Comparison of ENCODE assay signal across 8 mouse cellular contexts in genomic region chr5:149050588-149051160, GRCm38 (mm10). TPM values are rescaled to one million over a fixed set of nuclear protein-coding genes. Genes with fewer than 3 reads are reported as not detected.
DNase-seq lines count a peak whose midpoint lies in the region; ATAC-seq and TF ChIP-seq lines count a peak whose summit lies in the region.

No protein-coding gene starts in this region.

- no peaks in the 10 kb centered on the region for H3K9me3 ChIP-seq in hindbrain, embryonic 14.5 days (ENCODE audit: control insufficient read depth, low read length)
- no peaks in the 10 kb centered on the region for H3K9me3 ChIP-seq in midbrain, postnatal 0 days (ENCODE audit: low read length)

- ATAC-seq in hindbrain, embryonic 14.5 days (ENCODE audit: low FRiP score): no peak
- ATAC-seq in midbrain, postnatal 0 days (ENCODE audit: low FRiP score): no peak

- peak overlapping the region; percentile 99 for H3K9ac ChIP-seq in hindbrain, embryonic 14.5 days
- 0 out of 2 replicates have a peak overlapping the region, but pooled peaks have one; percentile 99 for H3K9ac ChIP-seq in midbrain, postnatal 0 days (replicated peaks; ENCODE audit: low read length, poor library complexity, severe bottlenecking)

- peak overlapping the region; percentile 86 for H3K4me2 ChIP-seq in hindbrain, embryonic 14.5 days (replicated peaks)
- peak overlapping the region; percentile 81 for H3K4me2 ChIP-seq in midbrain, postnatal 0 days (ENCODE audit: low read depth, low read length, poor library complexity, severe bottlenecking)

- TF ChIP-seq POLR2A in cortical plate, adult 2 months (IDR thresholded peaks at IDR 0.05; ENCODE audit: extremely low read depth, insufficient read depth, low read length): no peak

- intact Hi-C loops in gastrocnemius, postnatal 36 days (cut with DNase I): loop anchor here (5.0 kb wide), 1 partner anchor 187 kb away; no protein-coding TSS in a partner anchor

- no peak for DNase-seq in layer of hippocampus, adult 2 months (ENCODE audit: low spot score in 2 of 2)
- no peak for DNase-seq in layer of hippocampus, adult 8-10 months (ENCODE audit: low spot score in 2 of 2)
- DNase-seq in hindbrain, embryonic 14.5 days (ENCODE audit: low spot score): no peak
- no peak for DNase-seq in midbrain, postnatal 0 days (ENCODE audit: low spot score)
- DNase-seq in gastrocnemius, postnatal 36 days: no peak
- DNase-seq in cerebellum, postnatal 36 days: no peak
- DNase-seq in spleen, adult 18-20 months: no peak

- TF ChIP-seq CTCF in layer of hippocampus, adult 2 months (conservative IDR thresholded peaks at IDR 0.05): no peak
- TF ChIP-seq CTCF in cortical plate, adult 2 months (IDR thresholded peaks at IDR 0.05; ENCODE audit: extremely low read depth, insufficient read depth, low read length): no peak
- TF ChIP-seq CTCF in midbrain, postnatal 0 days (IDR thresholded peaks at IDR 0.05): no peak

- H3K4me3 ChIP-seq in layer of hippocampus, adult 2 months: peak overlapping the region; percentile 65
- H3K4me3 ChIP-seq in cortical plate, adult 2 months (ENCODE audit: insufficient read depth, low read length): peak overlapping the region; percentile 50
- H3K4me3 ChIP-seq in hindbrain, embryonic 14.5 days (replicated peaks; ENCODE audit: low read length): peak overlapping the region; percentile 86
- H3K4me3 ChIP-seq in midbrain, postnatal 0 days (ENCODE audit: low read depth, low read length): peak overlapping the region; percentile 75

- peak overlapping the region; percentile 98 for H3K27ac ChIP-seq in layer of hippocampus, adult 2 months
- peak overlapping the region; percentile 88; the same call in 1 of the 2 replicates for H3K27ac ChIP-seq in cortical plate, adult 2 months (ENCODE audit: insufficient read depth, low read length)
- H3K27ac ChIP-seq in hindbrain, embryonic 14.5 days: peak overlapping the region; percentile 99
- no peak overlapping the region; the same call in 1 of the 2 replicates for H3K27ac ChIP-seq in midbrain, postnatal 0 days (ENCODE audit: low read depth, low read length)

- 26% methylated on average over 10 of the region's 10 CpGs for WGBS in hindbrain, embryonic 14.5 days
- WGBS in midbrain, postnatal 0 days: 15% methylated on average over 10 of the region's 10 CpGs

- H3K27me3 ChIP-seq in hindbrain, embryonic 14.5 days (ENCODE audit: control insufficient read depth, insufficient read depth, low read length): no peaks in the 10 kb centered on the region
- no peaks in the 10 kb centered on the region for H3K27me3 ChIP-seq in midbrain, postnatal 0 days (ENCODE audit: insufficient read depth, low read length)

- H3K36me3 ChIP-seq in hindbrain, embryonic 14.5 days (replicated peaks; ENCODE audit: control insufficient read depth, insufficient read depth): peaks cover 30% of the 10 kb centered on the region
- H3K36me3 ChIP-seq in midbrain, postnatal 0 days (ENCODE audit: insufficient read depth, low read length): peaks cover 9% of the 10 kb centered on the region; the same call in 1 of the 2 replicates

- peaks cover 1% of the 10 kb centered on the region; the same call in 1 of the 2 replicates for H3K4me1 ChIP-seq in cortical plate, adult 2 months (ENCODE audit: control insufficient read depth, insufficient read depth, low read length)
- peaks cover 18% of the 10 kb centered on the region for H3K4me1 ChIP-seq in hindbrain, embryonic 14.5 days (replicated peaks; ENCODE audit: control insufficient read depth, insufficient read depth, low read length)
- H3K4me1 ChIP-seq in midbrain, postnatal 0 days (ENCODE audit: insufficient read depth, low read length): no peaks in the 10 kb centered on the region

RNA-seq across cellular contexts. Expression of gene Gm42791, which starts 55.7 kb away (rescaled TPM):
- 10 to 100 TPM; 25.2 to 25.8 TPM for total RNA-seq in layer of hippocampus, adult 2 months (2021)
- 10 to 100 TPM; 20.4 to 38.3 (median 34.6) TPM for total RNA-seq in layer of hippocampus, adult 8-10 months (2022)
- polyA plus RNA-seq in cortical plate, adult 2 months (2012; rRNA removed): not detected in 2 replicates
- polyA plus RNA-seq in hindbrain, embryonic 14.5 days (2014; fragmentation: Nextera tagmentation; extraction: Ambion mirVana): 0.33 and 2.6 TPM in 2 replicates
- total RNA-seq in midbrain, postnatal 0 days (2014; rRNA removed): not detected in 2 replicates
- polyA plus RNA-seq in midbrain, postnatal 0 days (2015; fragmentation: Nextera tagmentation; extraction: Ambion mirVana): 2.1 and 3.1 TPM in 2 replicates
- total RNA-seq in gastrocnemius, postnatal 36 days (2021): 1 to 10 TPM; 1.4 to 2.5 TPM

Comparison
In these comparisons a context has a peak if more than half of its experiments do, and no peak if none do; other contexts are left out.
1. RNA of gene Gm42791, which starts 55.7 kb away (total RNA-seq): 20.4 to 38.3 TPM in layer of hippocampus, adult 8-10 months and 25.2 to 25.8 TPM in layer of hippocampus, adult 2 months; 1.4 to 2.5 TPM in gastrocnemius, postnatal 36 days and not detected in midbrain, postnatal 0 days; every median in the first group is over 4 times any median in the second.
2. Peak in every context shown above with its lines, with median percentiles within 50 percentile points of each other: H3K4me3 ChIP-seq.